Mouse (Mus musculus): Measurements from ENCODE around the gene Dao.

- TF ChIP-seq CTCF (IDR thresholded peaks at IDR 0.05; ENCODE audit: low read depth, low read length) (no peak), POLR2A (IDR thresholded peaks at IDR 0.05; ENCODE audit: borderline replicate concordance, low read depth, low read length) (no peak)
Observed at GRCm38 (mm10) chr5:113977309-113977708, 26.2 kb upstream of the Dao start.

Measured in bone marrow macrophage, adult 2 months (primary cell).